Mouse (Mus musculus): ENCODE results near the gene Gbf1.
"Not testable (repeated sequence)": the region's sequence is repeated elsewhere in the genome, so short reads cannot be mapped to it uniquely, and the experiment has no call there.

- not testable (repeated sequence) for TF ChIP-seq POLR2AphosphoS2 (IDR thresholded peaks at IDR 0.05; ENCODE audit: insufficient read length, low read depth); REST (IDR thresholded peaks at IDR 0.05; ENCODE audit: insufficient read depth, insufficient read length); POLR2A (IDR thresholded peaks at IDR 0.05; ENCODE audit: insufficient read length, low read depth); MYOD1 (IDR thresholded peaks at IDR 0.05; ENCODE audit: control insufficient read depth in 1 of 3, insufficient read length in 2 of 3, low read depth in 2 of 3); SRF (IDR thresholded peaks at IDR 0.05; ENCODE audit: control insufficient read depth, insufficient read length, low read depth); MAX (IDR thresholded peaks at IDR 0.05; ENCODE audit: low read depth); E2F4 (IDR thresholded peaks at IDR 0.05; ENCODE audit: insufficient read depth); TCF12 (IDR thresholded peaks at IDR 0.05; ENCODE audit: insufficient read depth, poor library complexity, severe bottlenecking); USF1 (IDR thresholded peaks at IDR 0.05; ENCODE audit: low read depth); TCF3 (IDR thresholded peaks at IDR 0.05; ENCODE audit: insufficient read length, low read depth); CEBPB (IDR thresholded peaks at IDR 0.05; ENCODE audit: insufficient read depth, poor library complexity, severe bottlenecking)
Measured at GRCm38 (mm10) chr19:46217347-46217746, 65.0 kb downstream of the Gbf1 start.
